Mouse (Mus musculus) kidney, postnatal 0 days (tissue): ENCODE measurements around the gene Cmtm6. TPM values are rescaled to one million over a fixed set of nuclear protein-coding genes. Genes with fewer than 3 reads are reported as not detected.
A peak's percentile ranks its signal among the peaks of the same experiment; 100 is the strongest.

Source experiments
- ATAC-seq: fragments of 200-750 bp; cut with Nextera tagmentation; replicated peaks from 2 replicates; pipeline ENCODE4 v1.8.0; 2017; ENCODE audit warnings: low read depth, moderate number of reproducible peaks, moderate TSS enrichment, moderate library complexity; ENCODE audit not compliant: low FRiP score
- DNase-seq: peaks from one replicate; pipeline ENCODE4 v3.0.0-alpha.2; 2016; ENCODE audit warnings: low spot score
- H3K27ac ChIP-seq: fragments of 300-500 bp; sonication (generic); 2 replicates; pipeline ENCODE4 v1.5.1; 2014; ENCODE audit warnings: mild to moderate bottlenecking
- H3K27me3 ChIP-seq: fragments of 300-500 bp; sonication (generic); 2 replicates; pipeline ENCODE4 v1.6.1; 2014; ENCODE audit warnings: low read length, mixed read lengths; ENCODE audit not compliant: insufficient read depth
- H3K36me3 ChIP-seq: fragments of 300-500 bp; sonication (generic); 2 replicates; pipeline ENCODE4 v1.6.1; 2014; ENCODE audit warnings: low read length, mixed read lengths; ENCODE audit not compliant: insufficient read depth
- H3K4me1 ChIP-seq: fragments of 300-500 bp; sonication (generic); replicated peaks from 2 replicates; pipeline ENCODE4 v1.6.1; 2014; ENCODE audit warnings: antibody characterized with exemption, low read length, mixed read lengths; ENCODE audit not compliant: insufficient read depth
- H3K4me2 ChIP-seq: fragments of 300-500 bp; sonication (generic); 2 replicates; pipeline ENCODE4 v1.6.1; 2014; ENCODE audit warnings: mild to moderate bottlenecking, low read length, moderate library complexity, mixed read lengths
- H3K4me3 ChIP-seq: fragments of 300-500 bp; sonication (generic); replicated peaks from 2 replicates; pipeline ENCODE4 v1.5.1; 2014; ENCODE audit warnings: low read depth, low read length
- H3K9ac ChIP-seq: fragments of 300-500 bp; sonication (generic); 2 replicates; pipeline ENCODE4 v1.6.1; 2014; ENCODE audit warnings: low read depth, low read length
- H3K9me3 ChIP-seq: fragments of 300-500 bp; sonication (generic); replicated peaks from 2 replicates; pipeline ENCODE4 v1.6.1; 2016; ENCODE audit warnings: low read length, inconsistent platforms, mixed read lengths
- CTCF ChIP-seq: IDR thresholded peaks from 2 replicates; pipeline ENCODE4 v1.5.1; 2016; ENCODE audit warnings: antibody characterized with exemption, low read depth, mild to moderate bottlenecking, moderate library complexity
- WGBS: fragments of 180-500 bp; shearing (Covaris S2); extraction: QIAGEN DNeasy Blood & Tissue Kit; methylation state at CpG from one replicate; pipeline ENCODE4 v1.1.7; 2014; 5-methylcytosine and 5-hydroxymethylcytosine counted together
- polyA plus RNA-seq: library from polyadenylated mRNA; unstranded; fragments of >200 nt; fragmentation: Nextera tagmentation; extraction: Ambion mirVana; gene quantifications from 2 replicates; pipeline ENCODE4 v1.2.1, GENCODE M21; 2015

Gene Cmtm6
- polyA plus RNA-seq, 1 experiment from 2014 or later: 64.5 TPM

- DNase-seq (no peak), ATAC-seq (no peak)
- no peaks in the 10 kb centered on the region for H3K27me3 ChIP-seq
- no peak overlapping the region for H3K4me3 ChIP-seq
- H3K4me2 ChIP-seq: no peak overlapping the region
- H3K9ac ChIP-seq: no peak overlapping the region
- WGBS: 89% methylated on average over 15 of the region's 16 CpGs
- no peak for TF ChIP-seq CTCF
- 0 out of 2 replicates have a peak, but pooled peaks cover 7% of the 10 kb centered on the region for H3K36me3 ChIP-seq
- peak overlapping the region; percentile 85 for H3K27ac ChIP-seq
- no peaks in the 10 kb centered on the region for H3K4me1 ChIP-seq
- H3K9me3 ChIP-seq: no peaks in the 10 kb centered on the region
These were observed 30.8 kb upstream of the Cmtm6 start for GRCm38 (mm10) chr9:114699882-114700665.

- Histone ChIP-seq H3K9me3 (no peaks in the 10 kb centered on the region), H3K27me3 (no peaks in the 10 kb centered on the region), H3K4me2 (no peak overlapping the region), H3K27ac (peak overlapping the region; percentile 85), H3K36me3 (peaks cover 12% of the 10 kb centered on the region), H3K9ac (no peak overlapping the region), H3K4me3 (no peak overlapping the region), H3K4me1 (no peaks in the 10 kb centered on the region)
- peak; percentile 19 for DNase-seq
- WGBS: 64% methylated on average over 2 of the region's 2 CpGs
- TF ChIP-seq CTCF: no peak
- ATAC-seq: 0 out of 2 replicates have a peak, but pooled peaks have one; percentile 49
These were observed 29.9 kb upstream of the Cmtm6 start for GRCm38 (mm10) chr9:114701031-114701430.

- no peaks in the 10 kb centered on the region for H3K27me3 ChIP-seq
- TF ChIP-seq CTCF: no peak
- no peak overlapping the region for H3K9ac ChIP-seq
- DNase-seq: no peak
- no peak overlapping the region for H3K4me3 ChIP-seq
- H3K4me2 ChIP-seq: no peak overlapping the region
- H3K4me1 ChIP-seq: no peaks in the 10 kb centered on the region
- 74% methylated on average over 4 of the region's 4 CpGs for WGBS
- no peak for ATAC-seq
- H3K27ac ChIP-seq: peak overlapping the region; percentile 62; the same call in 1 of the 2 replicates
- H3K36me3 ChIP-seq: peaks cover 16% of the 10 kb centered on the region
- H3K9me3 ChIP-seq: no peaks in the 10 kb centered on the region
These were observed 29.0 kb upstream of the Cmtm6 start for GRCm38 (mm10) chr9:114701921-114702320.

GRCm38 (mm10) chr9:114707805-114708204 is 23.1 kb upstream of the Cmtm6 start:
- no peaks in the 10 kb centered on the region for H3K27me3 ChIP-seq
- no peaks in the 10 kb centered on the region for H3K9me3 ChIP-seq
- DNase-seq: no peak
- no peak for TF ChIP-seq CTCF
- no peak overlapping the region for H3K27ac ChIP-seq
- H3K4me1 ChIP-seq: no peaks in the 10 kb centered on the region
- no peak overlapping the region for H3K4me3 ChIP-seq
- 94% methylated on average over 4 of the region's 4 CpGs for WGBS
- H3K9ac ChIP-seq: no peak overlapping the region
- H3K36me3 ChIP-seq: peaks cover 30% of the 10 kb centered on the region
- no peak for ATAC-seq
- H3K4me2 ChIP-seq: no peak overlapping the region

- DNase-seq: peak; percentile 49
- peaks cover 46% of the 10 kb centered on the region for H3K36me3 ChIP-seq
These were observed 20.6 kb upstream of the Cmtm6 start for GRCm38 (mm10) chr9:114710345-114710744.

GRCm38 (mm10) chr9:114713481-114713880 is 17.4 kb upstream of the Cmtm6 start:
- Histone ChIP-seq H3K36me3 (peaks cover 49% of the 10 kb centered on the region), H3K9me3 (no peaks in the 10 kb centered on the region), H3K4me3 (no peak overlapping the region), H3K4me2 (no peak overlapping the region), H3K27ac (no peak overlapping the region), H3K9ac (no peak overlapping the region), H3K27me3 (no peaks in the 10 kb centered on the region), H3K4me1 (peaks cover 3% of the 10 kb centered on the region; the same call in 1 of the 2 replicates)
- ATAC-seq (no peak), DNase-seq (no peak)
- TF ChIP-seq CTCF: no peak
- WGBS: 71% methylated on average over 7 of the region's 7 CpGs

More at GRCm38 (mm10) chr9:114710345-114710744, 20.6 kb upstream of the Cmtm6 start:
- Histone ChIP-seq H3K9ac (no peak overlapping the region), H3K27ac (no peak overlapping the region), H3K27me3 (no peaks in the 10 kb centered on the region), H3K4me2 (no peak overlapping the region), H3K4me3 (no peak overlapping the region), H3K4me1 (no peaks in the 10 kb centered on the region), H3K9me3 (no peaks in the 10 kb centered on the region)
- peak; percentile 65 for TF ChIP-seq CTCF
- 80% methylated on average over 7 of the region's 7 CpGs for WGBS
- no peak for ATAC-seq
